Mouse (Mus musculus) heart, postnatal 0 days (tissue): ENCODE data around the gene Mt3.

Experiments used
- CTCF ChIP-seq: IDR thresholded peaks from 2 replicates; pipeline ENCODE4 v1.5.1; 2016; ENCODE audit warnings: antibody characterized with exemption, control low read depth, low read depth
- EP300 ChIP-seq: IDR thresholded peaks from 2 replicates; pipeline ENCODE4 v1.6.1; 2016; ENCODE audit warnings: antibody characterized with exemption, low read depth

DNA sequence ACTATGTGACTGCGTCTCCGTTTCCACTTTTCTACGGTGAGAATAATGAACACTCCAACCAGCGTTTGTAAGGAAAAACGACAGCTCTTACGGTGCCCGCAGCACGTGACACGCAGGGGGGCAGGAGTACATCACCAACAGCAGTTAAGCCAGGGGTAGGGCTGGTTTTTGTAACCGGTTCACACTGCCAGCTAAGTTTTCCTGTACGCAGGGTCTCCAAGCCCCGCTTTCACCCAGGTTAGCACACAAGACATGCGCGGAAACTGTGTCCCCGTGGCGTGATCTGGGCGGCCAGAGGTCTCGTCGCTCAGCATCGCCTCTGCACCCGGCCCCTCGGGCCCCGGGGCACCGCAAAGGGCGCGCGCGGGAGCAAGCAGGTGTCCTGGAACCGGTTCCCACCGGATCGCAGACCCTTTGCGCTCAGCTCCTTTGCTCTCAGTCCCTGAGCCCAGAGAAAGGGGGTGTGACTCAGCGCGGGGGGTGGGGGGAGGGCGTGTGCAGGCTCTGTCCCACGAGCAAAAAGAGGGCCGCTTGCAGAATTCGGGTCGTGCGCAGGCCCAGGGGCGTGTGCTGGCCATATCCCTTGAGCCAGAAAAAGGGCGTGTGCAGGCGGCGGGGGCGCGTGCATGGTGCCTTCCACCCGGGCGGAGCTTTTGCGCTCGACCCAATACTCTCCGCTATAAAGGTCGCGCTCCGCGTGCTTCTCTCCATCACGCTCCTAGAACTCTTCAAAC is 19.8 kb downstream of the Mt3 start, which contains the start of gene Mt2:
- no peak for TF ChIP-seq CTCF
- 0 out of 2 replicates have a peak, but pooled peaks have one; percentile 39 for TF ChIP-seq EP300
